In the genomic region with DNA sequence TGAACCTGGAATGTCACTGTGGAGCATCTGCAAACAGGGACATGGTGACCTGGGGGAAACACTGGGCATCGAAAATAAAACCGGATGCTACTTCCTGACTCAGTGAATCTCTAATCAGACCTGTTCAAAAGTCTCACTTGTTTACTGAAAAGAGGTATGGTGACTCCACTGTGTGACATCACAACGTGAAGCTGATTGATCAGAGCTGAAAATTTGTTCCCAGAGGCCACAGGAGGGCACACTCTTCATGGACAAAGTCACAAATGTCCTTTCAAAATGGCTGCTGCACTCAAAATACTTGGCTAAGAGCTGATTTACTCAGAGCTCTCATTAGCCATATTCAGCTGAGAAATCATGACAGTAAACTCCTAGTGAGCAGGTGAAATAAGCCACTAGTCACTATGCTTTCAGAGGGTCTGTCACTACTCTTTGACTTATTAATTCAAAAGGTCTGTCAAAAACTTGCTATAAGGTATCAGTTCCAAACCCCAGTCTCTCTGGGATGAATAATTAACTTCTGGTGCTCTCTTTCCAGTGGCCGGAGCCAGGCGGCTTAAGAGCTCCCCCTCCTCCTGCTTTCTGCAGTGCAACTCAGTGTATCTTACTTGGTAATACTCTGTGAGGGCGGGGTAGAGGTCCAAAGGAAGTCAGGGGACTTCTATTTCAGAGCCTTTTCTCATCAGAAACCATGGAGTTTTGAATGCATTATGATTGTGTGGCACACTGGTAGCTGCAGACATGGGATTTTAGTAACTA, we compare ENCODE assay signal across 9 mouse cellular contexts. TPM values are rescaled to one million over a fixed set of nuclear protein-coding genes. Genes with fewer than 3 reads are reported as not detected.
DNase-seq lines count a peak whose midpoint lies in the region; ATAC-seq lines count a peak whose summit lies in the region.
"Had no signal": no experiment of that assay in that cellular context is flagged by ENCODE, and none has a peak within 500 bp of the region (broad histone marks: within the 10 kb centered on the region; RNA-seq: fewer than 3 reads in every experiment).

No protein-coding gene starts in this region.

- H3K27ac ChIP-seq in midbrain, embryonic 16.5 days (ENCODE audit: low read length) = no peak overlapping the region
- H3K27ac ChIP-seq: macrophage had no signal

- peaks cover 8% of the 10 kb centered on the region for H3K4me1 ChIP-seq in midbrain, embryonic 16.5 days (ENCODE audit: control insufficient read depth, insufficient read depth, low read length)

- peak; percentile 19 for DNase-seq in gastrocnemius, adult 18-20 months (ENCODE audit: low spot score)
- no peak for DNase-seq in gastrocnemius, postnatal 14 days
- DNase-seq in R1 (ENCODE audit: low read depth, low spot score) = peak; percentile 51
- peak; percentile 41 for DNase-seq in heart, adult 8-10 months (ENCODE audit: low spot score)
- peak; percentile 55 for DNase-seq in kidney, postnatal 10 days
- DNase-seq in spleen, adult 12 weeks (ENCODE audit: low spot score) = no peak
- no peak for DNase-seq in gastrocnemius, postnatal 25 days

- ATAC-seq in midbrain, embryonic 16.5 days = peak; percentile 65

- intact Hi-C loops in gastrocnemius, postnatal 14 days (cut with DNase I; ENCODE audit: low total_unique reads) = loop anchor here (10.0 kb wide), 1 partner anchor 301 kb away; no protein-coding TSS in a partner anchor

- H3K36me3 ChIP-seq in midbrain, embryonic 16.5 days (ENCODE audit: control insufficient read depth, insufficient read depth, low read length) = no peaks in the 10 kb centered on the region

- WGBS in midbrain, embryonic 16.5 days = 45% methylated on average over 6 of the region's 6 CpGs

- H3K27me3 ChIP-seq in midbrain, embryonic 16.5 days (ENCODE audit: control insufficient read depth, insufficient read depth, low read depth, low read length) = no peaks in the 10 kb centered on the region

- no peak overlapping the region for H3K4me3 ChIP-seq in midbrain, embryonic 16.5 days (ENCODE audit: low read depth, low read length)

- no peak overlapping the region for H3K4me2 ChIP-seq in midbrain, embryonic 16.5 days (ENCODE audit: low read length)

- H3K9me3 ChIP-seq in midbrain, embryonic 16.5 days (replicated peaks; ENCODE audit: control insufficient read depth, low read length, poor library complexity, severe bottlenecking) = no peaks in the 10 kb centered on the region

- no peak overlapping the region for H3K9ac ChIP-seq in midbrain, embryonic 16.5 days (ENCODE audit: low read depth, low read length)

RNA-seq across cellular contexts. Expression of a gene that starts 44.3 kb away (rescaled TPM):
- 10 to 100 TPM; 11.8 to 14.9 TPM for total RNA-seq in gastrocnemius, adult 18-20 months (2021)
- total RNA-seq in gastrocnemius, postnatal 14 days (2021) = 10 to 100 TPM; 16.4 to 17.3 TPM
- 10 to 100 TPM; 19.3 to 25.2 (median 22.0) TPM for total RNA-seq in heart, adult 8-10 months (2022)
- polyA plus RNA-seq in midbrain, embryonic 16.5 days (2015; fragmentation: Nextera tagmentation; extraction: Ambion mirVana) = 21.2 and 26.3 TPM in 2 replicates
- 10 to 100 TPM; 12.4 to 15.0 TPM for total RNA-seq in gastrocnemius, postnatal 25 days (2021)

Comparison
In these comparisons a context has a peak if more than half of its experiments do, and no peak if none do; other contexts are left out.
1. DNase-seq: peak in gastrocnemius, adult 18-20 months (single experiment), R1 (single experiment), heart, adult 8-10 months (single experiment) and kidney, postnatal 10 days (single experiment); none in gastrocnemius, postnatal 14 days (single experiment), spleen, adult 12 weeks (single experiment) and gastrocnemius, postnatal 25 days (single experiment).